ENCODE assay signal across 8 mouse cellular contexts in the genomic region with DNA sequence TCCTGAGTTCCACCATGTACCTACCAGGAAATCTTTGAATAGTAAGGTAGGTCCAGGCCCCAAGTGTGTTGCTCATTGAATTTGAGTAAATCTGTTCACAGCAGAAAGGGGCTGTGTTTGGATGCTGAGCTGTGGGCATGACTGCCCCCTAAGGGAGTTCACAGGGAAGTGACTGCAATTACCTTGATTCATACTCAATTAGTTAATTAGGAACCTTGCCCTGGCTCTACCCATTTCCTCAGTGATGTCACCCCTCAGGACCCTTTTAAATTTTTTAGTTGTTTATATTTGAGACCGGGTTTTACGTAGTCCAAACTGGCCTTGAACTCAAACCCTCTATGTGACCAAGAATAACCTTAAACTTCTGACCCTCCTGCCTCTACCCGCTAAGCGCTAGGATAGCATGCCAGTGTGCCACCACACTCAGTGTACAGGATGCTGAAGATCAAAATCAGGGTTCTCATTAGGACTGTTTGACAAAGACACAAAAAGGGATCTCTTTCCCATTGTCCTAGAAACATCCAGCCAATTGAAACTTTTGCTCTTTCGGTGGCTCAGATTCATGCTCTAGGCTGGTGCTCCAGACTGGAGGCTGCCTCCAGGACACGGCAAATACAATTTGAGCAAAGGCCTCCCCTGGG. TPM values are rescaled to one million over a fixed set of nuclear protein-coding genes. Genes with fewer than 3 reads are reported as not detected.
DNase-seq lines count a peak whose midpoint lies in the region; ATAC-seq and TF ChIP-seq lines count a peak whose summit lies in the region.

No protein-coding gene starts in this region.

- H3K9me3 ChIP-seq in heart, embryonic 11.5 days (replicated peaks; ENCODE audit: control insufficient read depth, low read length) = no peaks in the 10 kb centered on the region
- no peaks in the 10 kb centered on the region for H3K9me3 ChIP-seq in G1E (replicated peaks)
- no peaks in the 10 kb centered on the region for H3K9me3 ChIP-seq in hindbrain, embryonic 11.5 days (ENCODE audit: control insufficient read depth, low read length)
- H3K9me3 ChIP-seq in midbrain, embryonic 11.5 days (ENCODE audit: control insufficient read depth, low read length) = no peaks in the 10 kb centered on the region

- peak overlapping the region; percentile 68 for H3K9ac ChIP-seq in heart, embryonic 11.5 days (ENCODE audit: low read depth, low read length)
- peak overlapping the region; percentile 83 for H3K9ac ChIP-seq in hindbrain, embryonic 11.5 days (ENCODE audit: low read depth, low read length)
- peak overlapping the region; percentile 88 for H3K9ac ChIP-seq in midbrain, embryonic 11.5 days (ENCODE audit: low read length)

- intact Hi-C loops in heart, postnatal 25 days (cut with DNase I) = loop anchor here (1.0 kb wide), 1 partner anchor 138 kb away; no protein-coding TSS in a partner anchor

- H3K36me3 ChIP-seq in heart, embryonic 11.5 days (ENCODE audit: control insufficient read depth, insufficient read depth, low read length) = no peaks in the 10 kb centered on the region
- peaks cover 26% of the 10 kb centered on the region for H3K36me3 ChIP-seq in G1E (replicated peaks)
- no peaks in the 10 kb centered on the region for H3K36me3 ChIP-seq in hindbrain, embryonic 11.5 days (ENCODE audit: control insufficient read depth, insufficient read depth, low read length)
- no peaks in the 10 kb centered on the region; the same call in 1 of the 2 replicates for H3K36me3 ChIP-seq in midbrain, embryonic 11.5 days (ENCODE audit: control insufficient read depth, insufficient read depth, low read length)

- peak overlapping the region; percentile 54; the same call in 1 of the 2 replicates for H3K27ac ChIP-seq in heart, embryonic 11.5 days (ENCODE audit: low read depth, low read length)
- peak overlapping the region; percentile 68 for H3K27ac ChIP-seq in hindbrain, embryonic 11.5 days (ENCODE audit: low read depth, low read length)
- H3K27ac ChIP-seq in midbrain, embryonic 11.5 days (ENCODE audit: low read depth, low read length) = peak overlapping the region; percentile 48

- 9% methylated on average over 6 of the region's 6 CpGs for WGBS in heart, embryonic 11.5 days (ENCODE audit: insufficient replicate concordance)
- WGBS in hindbrain, embryonic 11.5 days = 6% methylated on average over 6 of the region's 6 CpGs
- WGBS in midbrain, embryonic 11.5 days = 8% methylated on average over 6 of the region's 6 CpGs

- no peak; the same call in 1 of the 2 replicates for ATAC-seq in heart, embryonic 11.5 days (replicated peaks; ENCODE audit: insufficient number of reproducible peaks, low FRiP score, low TSS enrichment)
- no peak for ATAC-seq in G1E (ENCODE audit: extremely low read depth, insufficient number of reproducible peaks, low FRiP score, poor library complexity, severe bottlenecking)
- ATAC-seq in hindbrain, embryonic 11.5 days (ENCODE audit: low FRiP score) = peak; percentile 51
- peak; percentile 54 for ATAC-seq in midbrain, embryonic 11.5 days (ENCODE audit: low FRiP score)

- H3K4me1 ChIP-seq in heart, embryonic 11.5 days (ENCODE audit: control insufficient read depth, insufficient read depth, low read length) = peaks cover 13% of the 10 kb centered on the region
- H3K4me1 ChIP-seq in G1E (ENCODE audit: insufficient read depth, low read depth, low read length) = peaks cover 47% of the 10 kb centered on the region
- H3K4me1 ChIP-seq in hindbrain, embryonic 11.5 days (replicated peaks; ENCODE audit: control insufficient read depth, insufficient read depth, low read length) = no peaks in the 10 kb centered on the region
- peaks cover 4% of the 10 kb centered on the region for H3K4me1 ChIP-seq in midbrain, embryonic 11.5 days (ENCODE audit: control insufficient read depth, insufficient read depth, low read length)

- TF ChIP-seq CTCF in G1E (IDR thresholded peaks at IDR 0.05; ENCODE audit: low read depth, low read length) = no peak

- H3K27me3 ChIP-seq in heart, embryonic 11.5 days (ENCODE audit: control insufficient read depth, insufficient read depth, low read length) = 0 out of 2 replicates have a peak, but pooled peaks cover 3% of the 10 kb centered on the region
- peaks cover 3% of the 10 kb centered on the region; the same call in 1 of the 2 replicates for H3K27me3 ChIP-seq in G1E (ENCODE audit: insufficient read depth, low read length)
- no peaks in the 10 kb centered on the region for H3K27me3 ChIP-seq in hindbrain, embryonic 11.5 days (ENCODE audit: control insufficient read depth, insufficient read depth, low read length)
- H3K27me3 ChIP-seq in midbrain, embryonic 11.5 days (ENCODE audit: control insufficient read depth, insufficient read depth, low read length) = no peaks in the 10 kb centered on the region

- peak overlapping the region; percentile 85 for H3K4me2 ChIP-seq in heart, embryonic 11.5 days
- H3K4me2 ChIP-seq in hindbrain, embryonic 11.5 days (replicated peaks; ENCODE audit: low read depth, low read length) = peak overlapping the region; percentile 85
- H3K4me2 ChIP-seq in midbrain, embryonic 11.5 days = peak overlapping the region; percentile 83

- peak overlapping the region; percentile 60 for H3K4me3 ChIP-seq in heart, embryonic 11.5 days (ENCODE audit: low read depth, low read length)
- H3K4me3 ChIP-seq in G1E (ENCODE audit: low read depth, low read length) = peak overlapping the region; percentile 93
- H3K4me3 ChIP-seq in hindbrain, embryonic 11.5 days (ENCODE audit: low read depth, low read length) = peak overlapping the region; percentile 75
- H3K4me3 ChIP-seq in midbrain, embryonic 11.5 days (ENCODE audit: low read depth, low read length) = peak overlapping the region; percentile 69

- no peak for DNase-seq in heart, postnatal 25 days (ENCODE audit: low spot score)
- DNase-seq in G1E (ENCODE audit: low spot score) = no peak
- no peak for DNase-seq in hindbrain, embryonic 11.5 days (ENCODE audit: low spot score)
- peak; percentile 92 for DNase-seq in midbrain, embryonic 11.5 days (ENCODE audit: low spot score, missing footprints)
- no peak for DNase-seq in right cerebral cortex, adult 18-20 months
- no peak for DNase-seq in thymus, postnatal 25 days
- DNase-seq in urinary bladder, postnatal 14 days (ENCODE audit: low spot score) = no peak

RNA-seq across cellular contexts. Expression of gene Rasl11a, which starts 0.5 kb away (rescaled TPM):
- polyA plus RNA-seq in heart, embryonic 11.5 days (2014; fragmentation: Nextera tagmentation; extraction: Ambion mirVana) = 10.9 and 11.3 TPM in 2 replicates
- 1 to 10 TPM; 2.2 to 3.9 TPM for total RNA-seq in heart, postnatal 25 days (2021)
- total RNA-seq in G1E (2014; fragmentation: Nextera tagmentation) = 19.7 and 24.1 TPM in 2 replicates
- 126 and 139 TPM in 2 replicates for total RNA-seq in G1E (2017)
- 86.7 and 87.5 TPM in 2 replicates for polyA plus RNA-seq in G1E (2012)
- polyA plus RNA-seq in hindbrain, embryonic 11.5 days (2014; fragmentation: Nextera tagmentation; extraction: Ambion mirVana) = 18.8 and 19.0 TPM in 2 replicates
- polyA plus RNA-seq in midbrain, embryonic 11.5 days (2014; fragmentation: Nextera tagmentation; extraction: Ambion mirVana) = 23.2 and 28.4 TPM in 2 replicates

RNA-seq across cellular contexts. Expression of gene Rpl21, which starts 11.7 kb away (rescaled TPM):
- 444 and 490 TPM in 2 replicates for polyA plus RNA-seq in heart, embryonic 11.5 days (2014; fragmentation: Nextera tagmentation; extraction: Ambion mirVana)
- 100 to 1,000 TPM; 120 to 125 TPM for total RNA-seq in heart, postnatal 25 days (2021)
- total RNA-seq in G1E (2014; fragmentation: Nextera tagmentation) (2,344 and 2,765 TPM in 2 replicates), G1E (2017) (1,460 and 1,729 TPM in 2 replicates)
- polyA plus RNA-seq in G1E (2012) = 302 and 388 TPM in 2 replicates
- polyA plus RNA-seq in hindbrain, embryonic 11.5 days (2014; fragmentation: Nextera tagmentation; extraction: Ambion mirVana) = 508 and 515 TPM in 2 replicates
- polyA plus RNA-seq in midbrain, embryonic 11.5 days (2014; fragmentation: Nextera tagmentation; extraction: Ambion mirVana) = 495 and 509 TPM in 2 replicates

RNA-seq across cellular contexts. Expression of gene Usp12, which starts 49.6 kb away (rescaled TPM):
- 9.2 and 11.1 TPM in 2 replicates for polyA plus RNA-seq in heart, embryonic 11.5 days (2014; fragmentation: Nextera tagmentation; extraction: Ambion mirVana)
- 10 to 100 TPM; 15.3 to 16.6 TPM for total RNA-seq in heart, postnatal 25 days (2021)
- 24.1 and 28.8 TPM in 2 replicates for total RNA-seq in G1E (2014; fragmentation: Nextera tagmentation)
- total RNA-seq in G1E (2017) = 24.0 and 27.7 TPM in 2 replicates
- 6.7 and 9.1 TPM in 2 replicates for polyA plus RNA-seq in G1E (2012)
- polyA plus RNA-seq in hindbrain, embryonic 11.5 days (2014; fragmentation: Nextera tagmentation; extraction: Ambion mirVana) = 11.6 and 12.6 TPM in 2 replicates
- polyA plus RNA-seq in midbrain, embryonic 11.5 days (2014; fragmentation: Nextera tagmentation; extraction: Ambion mirVana) = 10.7 and 12.1 TPM in 2 replicates

Comparison
In these comparisons a context has a peak if more than half of its experiments do, and no peak if none do; other contexts are left out.
1. ATAC-seq: peak in hindbrain, embryonic 11.5 days (single experiment) and midbrain, embryonic 11.5 days (single experiment); none in heart, embryonic 11.5 days (single experiment) and G1E (single experiment).
2. Peak in every context shown above with its lines, with median percentiles within 50 percentile points of each other: H3K27ac ChIP-seq, H3K4me2 ChIP-seq, H3K4me3 ChIP-seq and H3K9ac ChIP-seq.